Mouse (Mus musculus): ENCODE data around the gene Itga7. TPM values are rescaled to one million over a fixed set of nuclear protein-coding genes. Genes with fewer than 3 reads are reported as not detected.

Itga7 gene
- total and polyA plus RNA-seq, 3 experiments, result 0.04 to 0.14 TPM; not detected in 1

DNA sequence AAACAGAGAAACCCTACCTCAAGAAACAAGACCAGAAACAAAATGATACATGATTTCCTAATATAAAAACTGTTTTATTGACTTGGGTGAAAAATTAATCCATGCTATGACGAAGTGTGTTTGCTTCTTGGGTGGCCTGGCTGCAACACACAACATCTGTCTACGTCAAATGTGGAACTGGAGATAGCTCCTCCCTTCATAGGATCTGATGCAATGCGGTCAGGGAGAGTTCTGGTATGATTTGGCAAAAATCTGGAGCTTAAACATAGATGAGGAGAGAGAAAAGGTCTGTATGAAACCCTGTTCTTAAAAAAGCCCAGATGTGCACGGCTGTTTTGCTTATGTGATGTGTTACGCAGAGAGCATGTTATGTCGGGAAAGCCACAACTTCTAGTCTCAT lies 32.3 kb downstream of the Itga7 start:
- Histone ChIP-seq H3K27me3 (ENCODE audit: control insufficient read depth in 1 of 2, insufficient read depth in 2 of 2, low read length in 2 of 2) (peaks cover 0 to 2% of the 10 kb centered on the region in 2 experiments; a peak in 1 of 4 replicates), H3K4me1 (ENCODE audit: control insufficient read depth in 1 of 2, insufficient read depth in 2 of 2, low read length in 2 of 2) (no peaks in the 10 kb centered on the region; a peak in 1 of 4 replicates), H3K9me3 (replicated peaks; ENCODE audit: insufficient read depth, low read length) (no peaks in the 10 kb centered on the region), H3K79me2 (ENCODE audit: control insufficient read depth, insufficient read depth, low read length, poor library complexity) (no peaks in the 10 kb centered on the region), H3K4me3 (ENCODE audit: control insufficient read depth in 1 of 2, insufficient read depth in 1 of 2, low read depth in 2 of 2, low read length in 2 of 2) (no peak overlapping the region), H3K9ac (ENCODE audit: control insufficient read depth, low read depth, low read length, poor library complexity, severe bottlenecking) (no peak overlapping the region), H3K27ac (ENCODE audit: control insufficient read depth, low read depth, low read length) (no peak overlapping the region), H3K36me3 (ENCODE audit: control insufficient read depth in 1 of 2, insufficient read depth in 2 of 2, low read length in 2 of 2) (no peaks in the 10 kb centered on the region)
- peak; percentile 18 for DNase-seq (ENCODE audit: low read depth, low spot score)
- TF ChIP-seq MYC (IDR thresholded peaks at IDR 0.05; ENCODE audit: low read depth, low read length), result no peak
- TF ChIP-seq MAX (IDR thresholded peaks at IDR 0.05; ENCODE audit: low read length), result no peak
- no peak for TF ChIP-seq JUND (IDR thresholded peaks at IDR 0.05; ENCODE audit: low read depth, low read length)
- no peak for TF ChIP-seq MAFK (IDR thresholded peaks at IDR 0.05; ENCODE audit: borderline replicate concordance, low read depth, low read length)
- no peak for TF ChIP-seq ELF1 (IDR thresholded peaks at IDR 0.05; ENCODE audit: low read depth, low read length)
- no peak for TF ChIP-seq POLR2AphosphoS2 (IDR thresholded peaks at IDR 0.05; ENCODE audit: low read length)
- TF ChIP-seq CHD2 (IDR thresholded peaks at IDR 0.05; ENCODE audit: low read length), result no peak
- TF ChIP-seq NRF1 (IDR thresholded peaks at IDR 0.05; ENCODE audit: insufficient read depth, low read depth, low read length, poor library complexity, severe bottlenecking), result no peak
- no peak for TF ChIP-seq TAL1 (IDR thresholded peaks at IDR 0.05; ENCODE audit: low read length)
- TF ChIP-seq POLR2AphosphoS5 (IDR thresholded peaks at IDR 0.05; ENCODE audit: borderline replicate concordance, low read depth, low read length), result no peak
- no peak for TF ChIP-seq ZMIZ1 (IDR thresholded peaks at IDR 0.05; ENCODE audit: low read depth, low read length)
- no peak for TF ChIP-seq GATA1 (IDR thresholded peaks at IDR 0.05; ENCODE audit: low read depth, low read length)
- TF ChIP-seq BHLHE40 (IDR thresholded peaks at IDR 0.05; ENCODE audit: borderline replicate concordance, low read depth, low read length), result no peak
- TF ChIP-seq MYB (IDR thresholded peaks at IDR 0.05; ENCODE audit: low read depth, low read length), result no peak
- TF ChIP-seq SIN3A (IDR thresholded peaks at IDR 0.05; ENCODE audit: low read length), result no peak
- no peak for TF ChIP-seq ETS1 (IDR thresholded peaks at IDR 0.05; ENCODE audit: low read depth, low read length)
- TF ChIP-seq MEF2A (IDR thresholded peaks at IDR 0.05; ENCODE audit: extremely low read depth, insufficient replicate concordance, low read depth, low read length, poor library complexity, severe bottlenecking), result no peak
- no peak for TF ChIP-seq CHD1 (IDR thresholded peaks at IDR 0.05; ENCODE audit: low read depth, low read length)
- TF ChIP-seq TBP (IDR thresholded peaks at IDR 0.05; ENCODE audit: low read depth, low read length), result no peak
- no peak for TF ChIP-seq SMC3 (IDR thresholded peaks at IDR 0.05; ENCODE audit: low read depth, low read length)

GRCm38 (mm10) chr10:128968341-128968749 lies 34.7 kb downstream of the Itga7 start:
- no peak overlapping the region for H3K9ac ChIP-seq (ENCODE audit: control insufficient read depth, low read depth, low read length, poor library complexity, severe bottlenecking)
- no peaks in the 10 kb centered on the region; a peak in 1 of 4 replicates for H3K4me1 ChIP-seq (ENCODE audit: control insufficient read depth in 1 of 2, insufficient read depth in 2 of 2, low read length in 2 of 2)
- no peak for TF ChIP-seq MYC (IDR thresholded peaks at IDR 0.05; ENCODE audit: low read depth, low read length)
- TF ChIP-seq MAZ (IDR thresholded peaks at IDR 0.05; ENCODE audit: low read depth, low read length), result no peak
- TF ChIP-seq ZC3H11A (IDR thresholded peaks at IDR 0.05; ENCODE audit: low read depth, low read length), result no peak
- TF ChIP-seq ZNF384 (IDR thresholded peaks at IDR 0.05; ENCODE audit: low read depth, low read length), result peak; percentile 55; the same call in 1 of the 2 replicates
- TF ChIP-seq TAL1 (IDR thresholded peaks at IDR 0.05; ENCODE audit: low read length), result no peak
- no peak for TF ChIP-seq KAT2A (conservative IDR thresholded peaks at IDR 0.05; ENCODE audit: low read depth, low read length)
- TF ChIP-seq TBP (IDR thresholded peaks at IDR 0.05; ENCODE audit: low read depth, low read length), result no peak
- no peak overlapping the region for H3K27ac ChIP-seq (ENCODE audit: control insufficient read depth, low read depth, low read length)
- no peak for DNase-seq (ENCODE audit: low read depth, low spot score)
- peaks cover 0 to 2% of the 10 kb centered on the region in 2 experiments; a peak in 1 of 4 replicates for H3K27me3 ChIP-seq (ENCODE audit: control insufficient read depth in 1 of 2, insufficient read depth in 2 of 2, low read length in 2 of 2)
- H3K36me3 ChIP-seq (ENCODE audit: control insufficient read depth in 1 of 2, insufficient read depth in 2 of 2, low read length in 2 of 2), result no peaks in the 10 kb centered on the region; a peak in 1 of 4 replicates
- no peak overlapping the region for H3K4me3 ChIP-seq (ENCODE audit: control insufficient read depth in 1 of 2, insufficient read depth in 1 of 2, low read depth in 2 of 2, low read length in 2 of 2)
- no peaks in the 10 kb centered on the region for H3K9me3 ChIP-seq (replicated peaks; ENCODE audit: insufficient read depth, low read length)
- H3K79me2 ChIP-seq (ENCODE audit: control insufficient read depth, insufficient read depth, low read length, poor library complexity), result no peaks in the 10 kb centered on the region
